Mouse (Mus musculus): ENCODE measurements around the gene Trip11.
A peak's percentile ranks its signal among the peaks of the same experiment; 100 is the strongest.
"Not testable (repeated sequence)": the region's sequence is repeated elsewhere in the genome, so short reads cannot be mapped to it uniquely, and the experiment has no call there.

The Trip11 gene

DNA sequence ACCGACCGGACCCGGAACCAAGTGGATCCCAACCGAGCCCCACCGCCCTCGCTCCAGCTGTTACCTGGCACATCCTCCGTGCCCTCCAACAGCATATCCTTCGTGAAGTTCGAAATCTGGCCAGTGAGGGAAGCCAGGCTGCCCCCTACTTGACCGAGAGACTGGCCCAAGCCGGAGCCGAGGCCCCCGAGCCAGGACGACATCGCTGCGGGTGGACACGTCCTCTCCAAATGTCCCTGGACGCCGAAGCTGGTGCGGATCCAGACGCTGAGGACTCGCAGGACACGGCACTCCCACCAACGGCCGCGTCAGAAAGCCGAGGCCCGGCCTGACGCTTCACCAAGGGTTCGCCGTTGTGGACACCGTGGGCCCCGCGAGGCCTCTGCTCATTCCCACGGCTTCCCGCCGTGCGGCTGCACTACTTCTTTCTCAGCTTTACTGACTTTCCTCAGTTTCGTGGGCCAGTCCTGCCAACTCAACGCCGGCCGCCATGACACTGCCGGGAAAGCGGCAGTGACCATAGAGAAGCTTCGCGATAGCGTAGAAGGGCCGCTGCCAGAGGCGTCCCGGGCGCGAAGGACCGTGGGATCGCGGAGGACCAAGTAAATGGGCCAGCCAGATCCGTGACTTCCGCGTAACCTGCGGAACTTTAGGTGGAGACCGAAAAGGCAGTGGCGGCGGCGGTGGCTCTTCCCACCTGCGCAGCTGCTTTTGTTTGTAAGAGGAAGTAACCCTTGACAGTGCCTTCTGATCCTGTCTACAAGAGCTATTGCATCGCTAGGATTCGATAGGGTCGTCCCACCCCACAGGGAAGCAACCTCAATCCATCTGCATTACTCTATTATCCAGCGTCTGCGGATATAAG, at the start of gene Trip11:
Gene Trip11, minus strand, starts transcription at position 642 of the 865 bp plus-strand sequence.
- peak; percentile 84 for DNase-seq (ENCODE audit: low read depth, low spot score)

DNA sequence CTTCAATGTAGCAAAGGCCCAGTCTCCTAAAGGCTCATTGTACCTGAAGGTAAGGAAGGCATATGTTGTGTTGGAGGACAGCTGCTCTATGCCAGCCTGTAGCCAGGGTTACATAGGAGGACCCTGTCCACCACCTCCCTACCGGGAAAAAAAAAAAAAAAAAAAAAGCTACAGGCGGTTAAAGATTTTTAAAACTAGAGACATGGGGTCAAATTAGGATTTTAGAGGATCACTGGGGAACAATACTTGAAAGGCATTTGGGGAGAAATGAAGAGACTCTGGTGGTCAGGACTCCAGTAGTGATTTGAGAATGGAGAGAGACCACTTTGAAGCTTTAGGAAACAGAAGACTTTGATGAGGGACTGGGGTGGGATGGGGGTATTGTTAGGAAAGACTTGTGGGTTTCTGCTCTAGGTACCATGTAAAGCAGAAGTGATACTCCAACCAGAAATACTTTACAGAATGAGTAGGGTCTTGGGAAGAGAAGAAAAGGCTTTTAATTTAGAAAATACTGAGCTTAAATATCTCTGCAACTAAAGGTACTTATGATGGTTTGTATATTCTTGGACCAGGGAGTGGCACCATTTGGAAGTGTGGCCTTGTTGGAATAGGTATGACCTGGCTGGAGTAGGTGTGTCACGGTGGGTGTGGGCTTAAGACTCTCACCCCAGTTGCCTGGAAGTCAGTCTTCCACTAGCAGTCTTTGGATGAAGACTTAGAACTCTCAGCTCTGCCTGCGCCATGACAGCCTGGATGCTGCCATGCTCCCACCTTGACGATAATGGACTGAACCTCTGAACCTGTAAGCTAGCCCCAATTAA, 46.1 kb upstream of the Trip11 start:
- not testable (repeated sequence) for DNase-seq (ENCODE audit: low read depth, low spot score)

DNA sequence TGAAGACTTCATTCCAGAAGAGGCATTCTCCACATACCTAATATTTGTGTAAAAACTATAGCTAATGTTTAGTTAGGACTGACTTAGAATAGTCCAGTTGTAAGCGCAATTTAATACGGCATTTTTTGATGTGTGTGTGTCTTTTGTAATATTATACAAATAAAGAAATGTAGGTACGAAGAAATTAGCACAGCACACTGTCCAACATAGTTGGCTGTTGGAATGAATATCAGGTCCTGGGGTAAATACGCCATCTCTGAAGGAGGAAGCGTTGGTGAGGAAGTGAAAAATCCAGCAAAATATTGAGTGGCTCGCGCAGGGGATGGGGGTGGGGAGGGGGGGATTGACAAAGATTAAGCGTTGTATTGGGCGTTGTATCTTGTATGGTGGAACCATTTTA, 45.5 kb upstream of the Trip11 start:
- DNase-seq (ENCODE audit: low read depth, low spot score), result no peak

DNA sequence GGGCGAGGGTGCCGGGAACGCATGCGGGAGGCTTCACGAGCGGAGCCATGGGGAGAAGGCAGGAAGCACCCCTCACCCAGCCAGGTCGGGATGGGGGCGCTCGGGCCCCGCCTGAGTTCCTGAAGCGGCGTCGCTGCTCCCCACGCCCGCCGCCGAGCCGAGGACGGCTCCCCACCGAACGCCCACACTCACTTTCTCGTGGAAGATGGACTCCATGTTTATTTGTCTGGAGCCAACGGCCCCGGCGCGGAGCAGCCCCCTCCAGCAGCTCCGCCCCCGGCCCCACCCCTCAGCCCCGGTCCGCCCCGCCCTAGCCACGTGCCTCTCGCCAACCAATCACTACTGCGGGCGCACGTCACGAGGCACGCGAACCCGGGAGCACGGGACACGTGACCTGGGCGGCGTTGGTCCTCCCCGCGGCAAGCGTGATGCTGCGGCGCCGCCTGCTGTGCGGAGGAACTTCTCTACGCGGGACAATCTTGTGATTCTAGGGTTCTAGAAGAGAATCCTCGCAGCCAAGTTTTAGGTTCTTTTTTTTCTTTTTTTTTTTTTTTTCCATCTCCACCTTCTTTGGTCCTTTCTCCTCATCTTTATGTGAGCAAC, 45.0 kb upstream of the Trip11 start, which contains the start of gene Atxn3:
Gene Atxn3, minus strand, starts transcription at position 305 of the 603 bp plus-strand sequence.
- DNase-seq (ENCODE audit: low read depth, low spot score), result peak; percentile 93

DNA sequence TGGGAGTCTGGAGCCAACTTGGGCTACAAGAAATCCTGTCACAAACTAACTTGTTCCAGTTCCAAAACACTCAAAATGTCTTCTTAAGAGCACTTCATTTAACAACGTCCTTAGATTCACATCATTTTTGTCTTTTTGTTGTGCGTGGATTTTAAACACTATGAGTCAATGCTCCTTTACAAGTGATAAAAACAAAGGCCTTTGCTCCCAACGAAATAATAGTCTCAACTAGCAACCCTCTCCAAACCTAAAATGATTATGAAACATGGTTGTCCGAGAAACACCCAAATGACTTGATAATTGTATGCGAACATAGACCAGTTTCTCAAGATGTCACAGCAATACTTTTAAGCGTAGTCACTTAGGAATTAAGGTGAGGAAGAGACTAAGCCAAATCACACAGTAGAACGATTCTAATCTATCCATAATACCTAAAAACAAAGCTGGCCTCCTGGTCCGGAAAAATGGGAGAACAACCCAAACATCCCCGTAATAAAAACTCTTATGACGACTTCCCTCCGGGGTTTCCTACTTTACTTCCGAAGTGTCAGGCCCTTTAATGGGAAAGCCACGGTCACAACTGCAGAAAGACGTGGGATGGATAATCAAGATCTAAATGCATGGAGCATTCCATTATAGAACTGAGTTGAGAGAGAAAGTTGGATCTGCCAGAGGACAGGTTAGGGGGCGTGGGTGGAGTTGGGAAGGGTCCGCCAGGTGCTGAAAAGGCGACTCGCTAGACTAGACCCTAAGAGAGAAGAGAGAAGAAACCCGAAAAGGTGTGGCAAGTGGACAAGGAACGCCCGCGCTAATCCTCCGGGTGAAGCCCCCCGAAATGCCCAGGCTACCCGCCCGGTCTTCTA, 44.2 kb upstream of the Trip11 start:
- DNase-seq (ENCODE audit: low read depth, low spot score), result peak; percentile 18

DNA sequence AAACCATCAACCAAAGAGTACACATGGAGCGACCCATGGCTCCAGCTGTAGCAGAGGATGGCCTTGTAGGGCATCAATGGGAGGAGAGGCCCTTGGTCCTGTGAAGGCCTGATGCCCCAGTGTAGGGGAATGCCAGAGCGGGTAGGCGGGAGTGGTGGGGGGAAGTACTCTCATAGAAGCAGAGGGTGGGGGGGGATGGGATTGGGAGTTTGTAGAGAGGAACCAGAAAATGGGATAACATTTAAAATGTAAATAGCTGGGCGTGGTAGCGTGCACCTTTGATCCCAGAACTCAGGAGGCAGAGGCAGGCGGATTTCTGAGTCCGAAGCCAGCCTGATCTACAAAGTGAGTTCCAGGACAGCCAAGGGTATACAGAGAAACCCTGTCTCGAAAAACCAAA, 42.8 kb upstream of the Trip11 start:
- not testable (repeated sequence) for DNase-seq (ENCODE audit: low read depth, low spot score)

DNA sequence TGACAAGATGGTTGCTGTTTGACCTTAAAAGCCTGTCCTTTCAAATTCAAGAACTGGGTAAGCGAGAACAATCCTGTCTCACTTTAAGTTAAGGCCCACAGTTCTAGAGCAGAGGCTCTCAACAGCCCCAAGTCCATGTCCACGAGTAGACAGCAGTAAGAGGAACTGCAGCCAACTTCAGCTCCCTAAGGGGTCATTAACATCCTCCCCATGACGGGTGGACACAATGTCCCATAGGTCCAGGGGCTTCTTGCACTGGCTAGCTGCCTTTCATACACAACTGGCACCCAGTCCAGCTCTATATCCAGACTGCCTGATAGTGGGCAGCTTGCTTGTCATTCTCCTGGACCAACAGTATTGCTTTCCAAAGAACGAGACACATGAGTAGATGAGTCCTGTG, 35.7 kb upstream of the Trip11 start:
- DNase-seq (ENCODE audit: low read depth, low spot score), result no peak

DNA sequence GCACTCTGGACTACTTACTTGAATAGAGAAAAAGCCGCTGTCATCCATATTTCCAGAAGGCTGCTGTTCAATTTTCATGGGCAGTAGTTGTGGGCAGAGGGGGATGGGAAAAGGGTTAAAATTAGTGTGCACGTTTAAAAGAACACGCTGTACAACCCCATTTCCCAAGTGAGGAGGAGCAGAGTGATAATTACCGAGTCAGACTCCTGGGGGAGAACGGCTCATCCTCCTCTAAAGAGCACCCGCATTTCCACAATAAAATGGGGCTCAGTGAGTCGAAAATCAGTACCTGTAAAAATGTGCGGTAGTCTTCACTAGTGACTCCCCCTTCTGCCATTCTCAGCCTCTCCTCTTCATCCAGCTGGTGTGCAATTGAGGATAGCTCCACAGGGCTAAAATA, 34.9 kb upstream of the Trip11 start:
- DNase-seq (ENCODE audit: low read depth, low spot score), result no peak

DNA sequence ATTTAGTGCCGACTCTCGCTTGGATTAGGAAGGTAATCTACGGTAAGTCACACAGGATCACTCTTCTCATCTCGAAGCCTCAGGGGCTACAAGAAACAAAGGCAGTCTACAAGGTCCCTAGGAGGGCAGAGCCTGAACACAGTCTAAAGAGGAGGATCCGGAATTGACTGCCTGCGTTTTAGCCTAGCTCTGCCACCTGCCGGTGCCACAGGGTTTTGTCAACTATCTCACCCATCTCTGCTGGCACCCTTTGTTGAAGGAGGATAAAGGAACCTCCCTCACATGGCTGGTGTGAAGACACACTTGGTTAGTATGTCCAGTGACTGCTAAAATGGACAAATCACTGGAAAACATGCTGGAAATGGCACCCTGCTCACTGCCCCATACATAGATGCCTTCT, 24.5 kb upstream of the Trip11 start:
- no peak for DNase-seq (ENCODE audit: low read depth, low spot score)

DNA sequence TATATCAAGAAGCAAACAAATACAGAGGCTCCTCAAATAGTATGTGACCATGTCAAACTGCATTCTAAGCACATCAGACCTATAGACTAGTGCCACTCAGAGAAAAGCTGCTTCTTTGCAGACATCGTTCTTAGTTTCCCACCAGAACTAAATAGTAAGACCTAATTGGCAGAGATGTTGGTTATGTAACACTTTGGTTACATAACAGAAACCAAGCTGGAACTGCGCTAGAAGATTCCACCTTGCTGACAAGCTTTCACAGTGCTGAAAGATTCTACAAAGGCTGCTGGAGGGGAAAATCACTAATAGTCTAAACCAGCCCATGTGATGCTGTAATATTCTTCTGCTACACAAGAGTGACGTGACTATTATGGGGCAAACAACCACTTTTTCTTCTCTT, 22.2 kb upstream of the Trip11 start:
- DNase-seq (ENCODE audit: low read depth, low spot score), result no peak

DNA sequence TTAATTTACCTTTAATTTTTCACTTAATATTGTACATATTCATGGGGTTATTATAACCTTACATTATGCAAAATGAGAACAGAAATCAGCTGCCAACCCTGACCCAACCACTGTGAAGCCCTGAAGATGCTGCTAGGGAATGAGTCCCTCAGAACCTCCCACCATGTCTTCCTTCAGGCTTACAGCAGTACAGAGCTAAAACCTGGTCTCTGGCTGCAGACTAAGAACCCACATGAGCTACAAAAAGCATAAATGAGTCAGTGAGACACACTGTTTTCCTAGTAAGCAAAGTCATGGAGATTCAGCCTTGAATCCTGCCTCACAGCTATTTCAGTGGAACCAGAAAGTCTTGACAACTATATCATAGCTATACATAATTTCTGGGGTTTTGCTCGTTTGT, 15.4 kb upstream of the Trip11 start:
- DNase-seq (ENCODE audit: low read depth, low spot score), result no peak

DNA sequence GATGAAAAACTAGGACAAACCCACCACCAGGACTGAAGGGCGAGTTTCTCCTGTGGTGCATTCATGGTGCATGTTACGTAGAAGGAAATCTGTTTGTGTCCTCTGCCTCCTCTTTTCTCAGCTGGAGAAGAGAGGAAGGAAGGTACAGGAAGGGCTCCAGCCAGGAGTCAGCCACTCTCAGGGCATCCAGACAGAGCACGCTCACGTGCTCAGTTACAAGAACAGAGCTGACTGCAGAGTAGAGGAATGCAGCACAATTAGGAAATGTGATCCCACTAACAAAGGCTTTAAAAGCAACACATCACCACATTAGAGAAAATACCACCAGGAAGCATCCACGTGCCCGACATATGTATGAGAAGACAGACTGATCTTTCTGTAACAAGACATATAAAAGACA, 9.2 kb upstream of the Trip11 start:
- DNase-seq (ENCODE audit: low read depth, low spot score), result no peak

DNA sequence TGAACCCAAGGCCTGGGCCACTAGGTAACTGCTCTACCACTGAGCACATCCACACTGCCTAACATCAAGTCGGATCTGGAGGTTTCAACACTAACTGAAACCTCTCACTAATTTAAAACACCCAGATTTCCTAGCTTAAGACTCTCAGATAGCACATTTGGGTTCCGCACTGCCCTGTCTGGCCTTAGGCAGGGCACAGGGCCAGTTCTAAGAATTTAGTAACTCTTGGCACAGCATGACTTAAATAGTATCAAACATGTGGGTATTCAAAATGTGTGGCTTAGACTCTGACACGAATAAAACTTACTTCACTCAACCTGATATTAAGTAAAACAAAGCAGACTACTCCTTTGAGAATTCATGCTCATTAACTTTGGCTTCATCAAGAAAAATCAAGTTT, 6.8 kb upstream of the Trip11 start:
- DNase-seq (ENCODE audit: low read depth, low spot score), result no peak

DNA sequence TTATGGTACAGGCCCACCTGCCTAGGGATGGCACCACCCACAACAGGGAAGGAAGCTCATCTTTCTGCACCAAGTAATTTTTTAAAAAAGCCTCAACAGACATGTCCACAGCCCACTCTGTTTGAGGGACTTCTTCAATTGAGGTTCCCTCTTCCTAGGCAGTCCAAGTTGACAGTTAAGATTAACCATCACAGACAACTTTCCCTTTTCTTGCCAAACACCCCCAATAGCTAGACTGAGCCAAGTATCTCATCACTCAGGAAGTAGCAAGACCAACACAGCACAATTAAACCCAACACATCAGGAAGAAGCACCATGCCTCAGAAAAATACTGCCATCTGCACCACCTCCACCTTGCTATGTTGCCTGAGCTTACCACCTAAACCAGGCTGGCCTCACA, 4.1 kb upstream of the Trip11 start:
- no peak for DNase-seq (ENCODE audit: low read depth, low spot score)

DNA sequence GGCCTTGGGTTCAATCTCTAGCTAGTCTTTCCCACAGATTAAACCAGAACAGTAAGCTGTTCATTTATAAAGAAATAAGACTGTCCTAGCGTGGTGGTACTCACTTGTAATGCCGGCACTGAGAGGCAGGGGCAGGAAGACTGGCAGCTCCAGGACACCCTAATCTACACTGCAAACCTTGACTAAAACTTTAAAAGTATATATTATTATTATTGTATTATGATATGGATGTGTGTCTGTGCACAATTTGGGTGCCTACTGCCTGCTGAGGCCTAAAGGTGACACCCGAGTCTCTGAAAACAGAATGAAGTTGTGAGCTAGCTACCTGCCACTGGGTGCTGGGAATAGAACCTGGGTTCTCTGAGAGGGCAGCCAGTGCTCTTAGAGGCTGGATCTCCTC, 1.7 kb downstream of the Trip11 start:
- no peak for DNase-seq (ENCODE audit: low read depth, low spot score)

DNA sequence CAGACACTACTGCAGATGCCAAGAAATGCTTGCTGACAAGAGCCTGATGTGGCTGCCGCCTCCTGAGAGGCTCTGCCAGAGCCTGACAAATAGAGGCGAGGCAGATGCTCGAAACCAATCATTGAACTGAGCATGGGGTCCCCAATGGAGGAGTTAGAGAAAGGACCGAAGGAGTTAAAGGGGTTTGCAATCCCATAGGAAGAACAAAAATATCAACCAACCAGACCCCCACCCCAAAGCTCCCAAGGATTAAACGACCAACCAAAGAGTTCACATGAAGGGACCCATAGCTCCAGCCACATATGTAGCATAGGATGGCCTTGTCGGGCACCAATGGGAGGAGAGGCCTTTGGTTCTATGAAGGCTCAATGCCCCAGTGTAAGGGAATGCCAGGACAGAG, 2.7 kb downstream of the Trip11 start:
- DNase-seq (ENCODE audit: low read depth, low spot score), result no peak

DNA sequence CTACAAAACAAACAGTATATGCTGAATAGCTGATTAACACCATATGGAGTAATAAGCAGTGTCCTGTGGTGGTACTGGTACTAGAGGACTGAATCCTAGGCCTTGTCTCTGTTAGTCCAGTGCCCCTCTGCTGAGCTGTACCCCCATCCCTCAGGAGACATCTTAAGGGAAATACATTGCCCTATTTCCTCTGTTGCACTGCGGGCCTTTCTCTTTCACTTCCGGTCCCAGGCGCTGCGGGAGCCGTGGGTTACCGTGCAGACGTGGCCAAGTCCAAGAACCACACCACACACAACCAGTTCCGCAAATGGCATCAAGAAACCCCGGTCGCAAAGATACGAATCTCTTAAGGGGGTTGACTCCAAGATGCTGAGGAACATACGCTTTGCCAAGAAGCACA, 7.2 kb downstream of the Trip11 start:
- DNase-seq (ENCODE audit: low read depth, low spot score), result no peak

DNA sequence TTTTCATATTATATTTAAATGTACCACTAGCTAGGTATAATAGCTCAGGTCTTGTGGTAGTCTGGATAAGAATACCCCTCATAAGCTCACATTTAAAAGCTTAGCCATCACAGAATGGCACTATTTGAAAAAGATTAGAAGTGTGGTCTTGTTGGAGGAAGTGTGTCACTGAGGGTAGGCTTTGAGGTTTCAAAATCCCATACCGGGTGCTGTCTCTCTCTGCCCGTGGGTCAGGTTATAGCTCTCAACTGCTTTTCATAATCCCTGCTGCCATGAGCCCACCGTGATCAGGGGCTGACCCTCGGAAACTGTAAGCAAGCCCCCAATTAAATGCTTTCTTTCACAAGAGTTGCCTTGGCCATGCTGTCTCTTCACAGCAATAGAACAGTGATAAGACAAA, 8.2 kb downstream of the Trip11 start:
- DNase-seq (ENCODE audit: low read depth, low spot score), result no peak

DNA sequence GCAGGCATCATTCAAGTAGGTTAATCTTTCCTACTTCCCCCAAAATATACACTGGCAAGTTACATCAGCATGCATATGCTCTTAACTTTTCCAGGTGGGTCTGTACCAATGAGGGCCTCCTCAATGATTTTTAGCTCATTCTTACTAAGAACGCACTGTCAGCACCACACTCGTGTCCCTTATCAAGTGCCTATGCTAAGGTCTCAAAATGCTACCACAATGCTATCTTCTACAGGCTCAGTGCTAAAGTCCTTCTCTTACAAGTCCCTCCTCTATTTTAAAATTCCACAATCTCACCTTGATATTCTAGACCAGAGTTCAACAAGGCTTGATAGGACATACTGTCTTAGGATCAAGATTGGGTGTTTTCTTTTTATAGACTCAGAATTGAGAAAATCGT, 8.9 kb downstream of the Trip11 start:
- DNase-seq (ENCODE audit: low read depth, low spot score), result no peak

DNA sequence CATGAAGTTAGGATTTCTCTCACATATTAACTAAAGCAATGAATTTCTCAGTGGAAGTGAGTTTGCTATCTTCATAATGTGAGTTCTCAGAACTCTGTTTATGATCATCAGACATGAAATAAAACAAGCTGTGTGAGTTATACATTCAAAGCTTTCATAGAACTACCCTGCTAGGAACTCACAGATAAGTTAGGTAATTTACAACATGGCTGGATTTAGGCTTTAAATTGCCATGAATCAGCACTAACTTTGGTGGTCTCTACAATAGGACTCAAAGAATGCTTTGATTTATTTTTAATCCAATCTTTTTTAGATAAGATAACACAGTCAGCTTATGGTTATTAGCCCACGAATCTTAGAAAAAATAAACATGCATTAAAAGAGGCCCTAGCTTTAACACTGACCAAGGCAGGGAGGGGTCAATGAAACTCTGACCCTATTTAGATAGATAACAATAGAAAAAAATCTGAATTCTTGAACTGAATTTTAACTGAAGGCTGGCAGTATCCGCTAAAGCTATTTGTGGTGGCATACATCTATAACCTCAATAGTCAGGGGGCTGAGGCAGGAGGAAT, 13.3 kb downstream of the Trip11 start:
- no peak for DNase-seq (ENCODE audit: low read depth, low spot score)

DNA sequence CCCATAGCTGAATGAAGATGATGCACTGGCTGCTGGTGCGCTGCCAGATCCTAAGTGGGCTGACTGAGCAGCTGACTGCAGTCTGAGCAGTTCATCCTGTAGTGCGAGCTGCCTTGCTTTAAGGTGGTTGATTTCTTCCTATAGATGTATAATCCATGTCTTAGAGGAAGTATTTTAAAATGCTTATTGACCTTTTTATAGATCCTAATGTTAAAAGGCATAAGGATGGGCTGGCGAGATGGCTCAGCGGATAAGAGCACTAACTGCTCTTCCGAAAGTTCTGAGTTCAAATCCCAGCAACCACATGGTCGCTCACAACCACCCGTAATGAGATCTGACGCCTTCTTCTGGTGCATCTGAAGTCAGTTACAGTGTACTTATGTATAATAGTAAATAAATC, 14.1 kb downstream of the Trip11 start:
- no peak for DNase-seq (ENCODE audit: low read depth, low spot score)

Measured in forelimb bud, embryonic 11.5 days (tissue).